Mouse (Mus musculus) CH12.LX (cell line): ENCODE measurements around the gene Itpr1. TPM values are rescaled to one million over a fixed set of nuclear protein-coding genes. Genes with fewer than 3 reads are reported as not detected.
A peak's percentile ranks its signal among the peaks of the same experiment; 100 is the strongest.

Source experiments
- DNase-seq: peaks from one replicate; pipeline ENCODE4 v3.0.0-alpha.2; 2013; ENCODE audit errors: extremely low read depth
- H3K27ac ChIP-seq: 2 replicates; pipeline ENCODE4 v1.5.1; 2012; ENCODE audit warnings: low read depth, mild to moderate bottlenecking, control low read depth, moderate library complexity; ENCODE audit not compliant: insufficient read depth
- H3K27me3 ChIP-seq: replicated peaks from 2 replicates; pipeline ENCODE3; 2012; ENCODE audit warnings: inconsistent platforms
- H3K36me3 ChIP-seq, 2 experiments: replicated peaks in 1 of 2; 2 replicates each; pipeline versions ENCODE3 to v1.6.1; 2012; ENCODE audit warnings: inconsistent platforms in 1 of 2, low read length in 1 of 2, mild to moderate bottlenecking in 1 of 2, mixed read lengths in 1 of 2, moderate library complexity in 1 of 2; ENCODE audit not compliant: control insufficient read depth in 1 of 2, insufficient read depth in 1 of 2
- H3K4me1 ChIP-seq, 2 experiments: 2 replicates each; pipeline ENCODE4 v1.6.1; 2012; ENCODE audit warnings: inconsistent platforms in 1 of 2, moderate library complexity in 1 of 2; ENCODE audit not compliant: insufficient read depth in 2 of 2, control insufficient read depth in 1 of 2
- H3K4me2 ChIP-seq: 2 replicates; pipeline ENCODE4 v1.6.1; 2012; ENCODE audit warnings: low read depth, mild to moderate bottlenecking, control low read depth; ENCODE audit not compliant: poor library complexity, insufficient read depth, severe bottlenecking
- H3K4me3 ChIP-seq, 3 experiments: fragments of 150-350 bp in 1 of 3; sonication (generic) in 1 of 3; replicated peaks in 1 of 3; 2 replicates each; pipeline versions ENCODE3 to v1.5.1; 2011 to 2012; ENCODE audit warnings: low read depth in 2 of 3, low read length in 2 of 3, mild to moderate bottlenecking in 2 of 3, moderate library complexity in 2 of 3, control low read depth in 1 of 3, improper control_type of control experiment in 1 of 3, inconsistent platforms in 1 of 3, mixed read lengths in 1 of 3; ENCODE audit not compliant: poor library complexity in 1 of 3
- H3K79me2 ChIP-seq: replicated peaks from 2 replicates; pipeline ENCODE4 v1.6.1; 2012; ENCODE audit warnings: mild to moderate bottlenecking, moderate library complexity; ENCODE audit not compliant: control insufficient read depth, poor library complexity, insufficient read depth, severe bottlenecking; ENCODE audit errors: extremely low read depth
- H3K9ac ChIP-seq: 2 replicates; pipeline ENCODE4 v1.6.1; 2012; ENCODE audit warnings: low read depth, mild to moderate bottlenecking, control low read depth, moderate library complexity; ENCODE audit not compliant: insufficient read depth
- H3K9me3 ChIP-seq: replicated peaks from 2 replicates; pipeline ENCODE3; 2012; ENCODE audit warnings: low read length, inconsistent platforms, mixed read lengths
- CHD2 ChIP-seq: IDR thresholded peaks from 2 replicates; pipeline ENCODE4 v1.6.1; 2011; ENCODE audit warnings: low read length, improper control_type of control experiment
- CTCF ChIP-seq, 2 experiments: IDR thresholded peaks in 1 of 2; conservative IDR thresholded peaks in 1 of 2; 2 replicates each; pipeline ENCODE4 v1.5.1; 2011 to 2012; ENCODE audit warnings: low read depth in 2 of 2, low read length in 2 of 2, improper control_type of control experiment in 1 of 2, inconsistent platforms in 1 of 2, mild to moderate bottlenecking in 1 of 2, moderate library complexity in 1 of 2
- ETS1 ChIP-seq: conservative IDR thresholded peaks from 2 replicates; pipeline ENCODE4 v1.6.1; 2012; ENCODE audit warnings: low read depth, mild to moderate bottlenecking, inconsistent platforms, low read length, improper control_type of control experiment, moderate library complexity
- GABPA ChIP-seq: IDR thresholded peaks from 2 replicates; pipeline ENCODE4 v1.6.1; 2012; ENCODE audit warnings: low read depth, low read length, improper control_type of control experiment, inconsistent platforms; ENCODE audit not compliant: insufficient replicate concordance
- HCFC1 ChIP-seq: IDR thresholded peaks from 2 replicates; pipeline ENCODE4 v1.6.1; 2012; ENCODE audit warnings: low read depth, mild to moderate bottlenecking, inconsistent platforms, low read length, improper control_type of control experiment
- IRF4 ChIP-seq: IDR thresholded peaks from 2 replicates; pipeline ENCODE4 v1.6.1; 2014; ENCODE audit warnings: low read depth, mild to moderate bottlenecking, inconsistent platforms, low read length, improper control_type of control experiment
- JUN ChIP-seq: IDR thresholded peaks from 2 replicates; pipeline ENCODE4 v1.6.1; 2011; ENCODE audit warnings: low read depth, mild to moderate bottlenecking, low read length, improper control_type of control experiment, moderate library complexity; ENCODE audit not compliant: insufficient read depth
- JUND ChIP-seq: conservative IDR thresholded peaks from 2 replicates; pipeline ENCODE4 v1.6.1; 2011; ENCODE audit warnings: low read depth, low read length, improper control_type of control experiment
- MAZ ChIP-seq: IDR thresholded peaks from 2 replicates; pipeline ENCODE4 v1.6.1; 2012; ENCODE audit warnings: low read depth, mild to moderate bottlenecking, inconsistent platforms, low read length, improper control_type of control experiment, moderate library complexity
- MXI1 ChIP-seq: IDR thresholded peaks from 2 replicates; pipeline ENCODE4 v1.6.1; 2011; ENCODE audit warnings: mild to moderate bottlenecking, low read depth, low read length, improper control_type of control experiment
- PAX5 ChIP-seq: IDR thresholded peaks from 2 replicates; pipeline ENCODE4 v1.6.1; 2012; ENCODE audit warnings: low read length, inconsistent platforms, mixed read lengths
- SIN3A ChIP-seq: IDR thresholded peaks from 2 replicates; pipeline ENCODE4 v1.6.1; 2012; ENCODE audit warnings: low read length, improper control_type of control experiment, inconsistent platforms
- USF2 ChIP-seq: conservative IDR thresholded peaks from 2 replicates; pipeline ENCODE4 v1.6.1; 2011; ENCODE audit warnings: low read depth, low read length, improper control_type of control experiment
- ZKSCAN1 ChIP-seq: IDR thresholded peaks from 2 replicates; pipeline ENCODE4 v1.6.1; 2012; ENCODE audit warnings: low read depth, inconsistent platforms, low read length, improper control_type of control experiment, borderline replicate concordance
- dilution Hi-C: fragments of 300-500 bp; cut with MboI; formaldehyde crosslinking; loops from 2 replicates; pipeline ENCODE4 v1.14.3; 2020; ENCODE audit warnings: low sequenced_read_pairs; ENCODE audit not compliant: extremely low pct_unique_long_range_greater_than_20kb, extremely low pct_ligation_motif_present
- in situ Hi-C: fragments of 300-500 bp; cut with MboI; formaldehyde crosslinking; loops from 3 replicates; pipeline ENCODE4 v1.14.3; 2019; ENCODE audit warnings: low sequenced_read_pairs, low pct_ligation_motif_present, low pct_unique_long_range_greater_than_20kb, mixed read lengths
- polyA plus RNA-seq: library from polyadenylated mRNA; unstranded; fragments of >175 nt; gene quantifications from 2 replicates; pipeline ENCODE4 v1.2.1, GENCODE M21; 2012; ENCODE audit warnings: low read depth; ENCODE audit not compliant: insufficient read length
- total RNA-seq, 2 experiments: library from RNA; depleted of rRNA; stranded (reverse); fragments of 300-350 nt in 1 of 2; fragments of >200 nt in 1 of 2; gene quantifications; 2 replicates each; pipeline ENCODE4 v1.2.3; 2012 to 2014

The Itpr1 gene
- total and polyA plus RNA-seq, 3 experiments = 42.8 to 73.1 (median 53.4) TPM

- Histone ChIP-seq H3K4me2 (no peak overlapping the region), H3K79me2 (peaks cover 15% of the 10 kb centered on the region; the same call in 1 of the 2 replicates), H3K4me3 (no peak overlapping the region), H3K4me1 (peaks cover 25 to 48% of the 10 kb centered on the region in 2 experiments), H3K9me3 (no peaks in the 10 kb centered on the region), H3K9ac (no peak overlapping the region), H3K27me3 (no peaks in the 10 kb centered on the region), H3K36me3 (peaks cover 4 to 30% of the 10 kb centered on the region in 2 experiments), H3K27ac (no peak overlapping the region)
- dilution Hi-C loops = no loop called here
- TF ChIP-seq MAZ (no peak), JUN (no peak), PAX5 (no peak), CHD2 (no peak)
- no peak for DNase-seq
- in situ Hi-C loops = no loop called here
These were observed 61.6 kb downstream of the Itpr1 start for GRCm38 (mm10) chr6:108274364-108275084.

GRCm38 (mm10) chr6:108276880-108277507, 64.1 kb downstream of the Itpr1 start:
- dilution Hi-C loops (no loop called here), in situ Hi-C loops (no loop called here)
- TF ChIP-seq ETS1 = no peak
- TF ChIP-seq IRF4 = no peak
- Histone ChIP-seq H3K79me2 (peaks cover 18% of the 10 kb centered on the region), H3K4me1 (peaks cover 34 to 64% of the 10 kb centered on the region in 2 experiments), H3K9ac (no peak overlapping the region), H3K27ac (peak overlapping the region; percentile 21; the same call in 1 of the 2 replicates), H3K4me3 (no peak overlapping the region), H3K4me2 (no peak overlapping the region), H3K9me3 (no peaks in the 10 kb centered on the region), H3K27me3 (no peaks in the 10 kb centered on the region), H3K36me3 (peaks cover 4 to 35% of the 10 kb centered on the region in 2 experiments)
- DNase-seq = no peak

GRCm38 (mm10) chr6:108277622-108278396, 64.9 kb downstream of the Itpr1 start:
- Histone ChIP-seq H3K27ac (peak overlapping the region; percentile 91), H3K9ac (no peak overlapping the region), H3K9me3 (no peaks in the 10 kb centered on the region), H3K36me3 (peaks cover 4 to 40% of the 10 kb centered on the region in 2 experiments), H3K4me2 (no peak overlapping the region), H3K4me1 (peaks cover 34 to 70% of the 10 kb centered on the region in 2 experiments), H3K4me3 (no peak overlapping the region), H3K27me3 (no peaks in the 10 kb centered on the region), H3K79me2 (peaks cover 18% of the 10 kb centered on the region)
- no peak for DNase-seq
- dilution Hi-C loops = no loop called here
- in situ Hi-C loops = no loop called here
- no peak for TF ChIP-seq HCFC1
- TF ChIP-seq ZKSCAN1 = no peak
- TF ChIP-seq USF2 = no peak
- no peak for TF ChIP-seq JUND
- no peak for TF ChIP-seq MXI1
- no peak for TF ChIP-seq GABPA
- no peak for TF ChIP-seq JUN
- TF ChIP-seq CTCF (conservative IDR thresholded peaks at IDR 0.05 in 1 of 2, IDR thresholded peaks at IDR 0.05 in 1 of 2; ENCODE audit: low read depth in 2 of 2, low read length in 2 of 2) = no peak
- no peak for TF ChIP-seq PAX5
- no peak for TF ChIP-seq SIN3A
